Mouse (Mus musculus): ENCODE data around the gene Htr6. TPM values are rescaled to one million over a fixed set of nuclear protein-coding genes. Genes with fewer than 3 reads are reported as not detected.

The Htr6 gene
- total RNA-seq (2021) = not detected
- long read RNA-seq, experiment 1 = 0 reads
- long read RNA-seq, experiment 2 = 0 reads

DNA sequence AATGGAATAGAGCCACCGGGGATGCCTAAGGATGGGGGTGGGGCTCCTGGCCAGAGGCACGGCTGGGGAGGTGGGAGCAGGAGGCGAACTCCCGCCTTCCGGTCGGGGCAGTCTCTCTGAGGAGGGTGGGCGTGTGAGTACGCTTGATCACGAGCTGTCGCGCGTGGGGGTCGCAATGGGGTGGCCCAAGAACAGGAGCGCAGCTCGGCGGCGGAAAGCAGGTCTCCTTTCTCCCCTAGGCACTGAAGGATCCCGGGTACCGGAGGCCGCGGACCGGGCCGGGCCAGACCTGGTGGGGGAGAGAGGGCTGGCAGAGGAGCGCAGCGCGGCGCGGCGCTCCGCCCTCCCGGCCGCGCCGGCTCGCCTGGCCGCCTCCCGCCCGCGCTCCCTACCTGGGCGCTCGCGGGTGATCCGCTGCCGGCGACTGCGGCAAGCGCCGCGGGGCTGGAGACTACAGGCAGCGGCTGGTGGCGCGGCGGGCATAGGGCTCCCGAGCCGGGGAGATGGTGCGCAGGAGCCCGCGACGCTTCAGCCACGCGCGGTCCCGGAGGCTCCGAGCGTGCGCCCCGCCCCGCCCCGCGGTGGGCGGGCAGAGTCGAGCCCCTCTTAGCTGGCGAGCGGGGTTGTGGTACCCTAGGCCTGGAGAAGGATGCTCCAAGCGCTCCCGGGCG lies at the start of gene Htr6:
Htr6 (minus strand) TSS at position 530 of the 671 bp plus-strand sequence.
- intact Hi-C loops (cut with DNase I) = no loop called here
- no peak for DNase-seq

DNA sequence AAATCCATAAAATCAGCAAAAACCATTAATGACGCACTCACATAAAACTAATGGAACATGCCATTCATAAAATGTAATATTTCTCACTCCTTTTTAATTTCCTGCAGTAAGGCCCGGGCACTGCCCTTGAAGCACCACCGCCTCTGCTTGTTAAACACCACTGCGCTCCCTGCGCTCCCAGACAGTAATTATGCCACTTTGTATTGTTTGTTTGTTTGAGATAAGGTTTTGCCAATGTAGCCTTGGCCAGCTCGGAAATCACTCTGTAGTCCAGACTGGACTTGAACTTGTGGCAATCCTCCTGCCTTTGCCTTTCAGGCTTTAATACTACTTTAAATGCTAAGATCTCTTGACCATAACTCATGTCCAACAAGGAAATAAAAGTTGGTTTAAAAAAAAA lies 49.6 kb upstream of the Htr6 start:
- intact Hi-C loops (cut with DNase I) = no loop called here
- no peak for DNase-seq

- no peak for DNase-seq
- intact Hi-C loops (cut with DNase I) = no loop called here
These were observed 47.2 kb upstream of the Htr6 start for GRCm38 (mm10) chr4:139122557-139122956.

- DNase-seq = no peak
- intact Hi-C loops (cut with DNase I) = no loop called here
These were observed 45.6 kb upstream of the Htr6 start for GRCm38 (mm10) chr4:139120998-139121397.

GRCm38 (mm10) chr4:139120281-139120814 lies 45.0 kb upstream of the Htr6 start:
- DNase-seq = no peak
- intact Hi-C loops (cut with DNase I) = no loop called here

GRCm38 (mm10) chr4:139116356-139117063 lies 41.1 kb upstream of the Htr6 start:
- intact Hi-C loops (cut with DNase I) = no loop called here
- no peak for DNase-seq

DNA sequence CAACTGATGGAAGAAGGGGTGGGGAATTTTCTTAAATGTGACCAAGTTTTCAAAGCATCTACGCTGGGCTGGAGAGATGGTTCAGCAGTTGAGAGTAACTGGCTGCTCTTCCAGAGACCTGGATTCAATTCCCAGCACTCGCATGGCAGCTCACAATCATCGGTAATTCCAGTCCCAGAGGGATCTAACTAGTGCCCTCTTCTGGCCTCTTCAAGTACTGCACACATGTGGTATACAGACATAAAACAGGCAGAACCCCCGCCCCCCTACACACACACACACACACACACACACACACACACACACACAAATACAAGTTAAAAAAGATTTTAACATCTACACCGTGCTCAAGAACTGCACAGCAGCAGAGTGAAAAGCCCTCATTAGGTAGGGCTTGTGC lies 40.4 kb upstream of the Htr6 start:
- DNase-seq = no peak
- intact Hi-C loops (cut with DNase I) = no loop called here

GRCm38 (mm10) chr4:139112482-139112881 lies 37.1 kb upstream of the Htr6 start:
- DNase-seq = no peak
- intact Hi-C loops (cut with DNase I) = no loop called here

- intact Hi-C loops (cut with DNase I) = no loop called here
- no peak for DNase-seq
These were observed 36.1 kb upstream of the Htr6 start for GRCm38 (mm10) chr4:139111421-139111820.

- intact Hi-C loops (cut with DNase I) = no loop called here
- DNase-seq = no peak
These were observed 35.5 kb upstream of the Htr6 start for GRCm38 (mm10) chr4:139110858-139111257.

GRCm38 (mm10) chr4:139105453-139105852 lies 30.1 kb upstream of the Htr6 start:
- no peak for DNase-seq
- intact Hi-C loops (cut with DNase I) = no loop called here

DNA sequence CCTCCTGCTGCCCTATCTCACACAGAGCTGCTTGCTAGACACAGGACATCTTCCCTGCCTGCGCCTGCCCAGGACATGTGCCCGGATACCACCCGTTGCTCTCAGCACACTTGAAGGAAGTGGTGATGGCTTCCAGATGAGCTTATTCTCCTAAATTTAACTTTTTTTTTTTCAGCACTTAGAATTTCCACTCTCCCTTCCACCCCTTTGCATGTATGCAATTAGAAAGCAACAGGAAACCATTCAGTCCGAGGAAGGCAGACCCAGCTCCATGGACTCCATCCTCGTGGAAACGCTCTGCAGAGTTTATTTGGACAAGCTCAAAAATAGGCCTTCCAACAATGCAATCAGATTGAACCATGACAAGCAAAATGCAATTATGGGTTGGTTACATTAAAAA lies 26.2 kb upstream of the Htr6 start:
- DNase-seq = no peak
- intact Hi-C loops (cut with DNase I) = no loop called here

- intact Hi-C loops (cut with DNase I) = no loop called here
- no peak for DNase-seq
These were observed 25.0 kb upstream of the Htr6 start for GRCm38 (mm10) chr4:139100326-139100725.

GRCm38 (mm10) chr4:139096201-139096600 lies 20.8 kb upstream of the Htr6 start:
- intact Hi-C loops (cut with DNase I) = no loop called here

DNA sequence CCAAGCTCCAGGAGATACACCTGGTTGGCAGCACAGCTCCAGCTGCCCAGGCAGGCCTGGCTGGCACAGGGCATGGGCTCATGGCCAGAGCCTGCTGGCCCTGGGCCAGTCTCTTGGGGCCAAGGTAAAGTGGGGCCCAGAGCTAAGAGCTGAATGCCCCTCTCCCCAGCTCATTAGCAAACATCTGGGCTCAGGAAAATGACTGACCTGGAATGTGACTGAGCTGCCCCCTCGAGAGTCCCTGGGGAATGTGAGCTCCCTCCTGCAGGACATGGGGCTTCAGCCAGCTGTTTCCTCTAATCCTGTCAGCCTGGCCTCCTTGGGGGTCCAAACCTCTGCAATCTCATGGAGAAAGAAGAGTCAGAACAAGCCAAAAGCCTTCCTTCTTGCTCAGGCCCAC lies 20.0 kb upstream of the Htr6 start:
- intact Hi-C loops (cut with DNase I) = no loop called here
- DNase-seq = no peak

More at GRCm38 (mm10) chr4:139096201-139096600, 20.8 kb upstream of the Htr6 start:
- no peak for DNase-seq

GRCm38 (mm10) chr4:139093196-139093530 lies 17.8 kb upstream of the Htr6 start:
- no peak for DNase-seq
- intact Hi-C loops (cut with DNase I) = loop anchor here (5.0 kb wide), 1 partner anchor 99 kb away; the partner anchor contains the start of gene Capzb

DNA sequence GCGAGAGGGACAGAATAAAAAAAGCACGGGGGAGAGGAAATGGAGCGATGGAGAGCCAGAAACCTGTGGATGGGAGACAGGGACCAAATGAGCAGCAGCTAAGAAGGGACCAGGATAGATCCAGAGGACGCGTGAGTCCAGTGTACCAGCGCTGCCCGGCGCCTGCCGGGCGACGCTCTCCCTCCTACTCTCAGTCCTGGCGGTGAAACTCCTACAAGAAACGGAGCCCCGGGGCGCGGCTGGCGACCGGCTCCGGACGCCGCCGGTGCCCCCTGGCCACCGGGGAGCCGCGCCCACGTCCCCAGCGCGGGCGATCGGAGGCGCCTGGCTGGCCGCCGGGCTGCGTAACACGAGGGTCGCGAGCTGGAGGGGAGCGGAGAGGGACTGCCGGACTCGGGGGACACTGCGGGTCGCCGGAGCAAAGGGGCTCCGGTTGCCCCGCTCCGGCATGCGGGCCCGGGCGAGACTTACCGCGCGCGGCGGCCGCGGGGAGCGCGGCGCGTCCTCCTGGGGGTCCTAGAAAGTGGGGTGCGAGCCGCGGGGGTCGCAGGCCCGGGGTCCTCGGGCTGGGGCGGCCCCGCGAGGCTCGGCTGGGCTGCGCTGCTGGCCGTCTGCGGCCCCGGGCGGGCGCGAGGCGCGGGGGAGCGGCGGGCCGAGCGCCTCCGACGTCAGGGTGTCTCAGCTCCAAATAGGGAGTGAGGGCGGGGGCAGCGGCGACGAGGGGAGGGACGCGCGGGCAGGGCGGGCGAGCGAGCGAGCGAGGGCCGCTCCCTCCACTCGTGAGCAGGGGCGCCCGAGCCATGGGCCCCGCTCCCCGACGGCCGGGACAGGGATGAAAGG lies 17.2 kb upstream of the Htr6 start, which contains the start of gene Nbl1:
Nbl1 (minus strand) TSS at position 638 of the 840 bp plus-strand sequence.
- intact Hi-C loops (cut with DNase I) = loop anchor here (5.0 kb wide), 1 partner anchor 100 kb away; the partner anchor contains the start of gene Capzb
- peak; percentile 54 to 70 for DNase-seq

- intact Hi-C loops (cut with DNase I) = loop anchor here (5.0 kb wide), 1 partner anchor 101 kb away; the partner anchor contains the start of gene Capzb
- DNase-seq = no peak
These were observed 16.3 kb upstream of the Htr6 start for GRCm38 (mm10) chr4:139091478-139092355.

DNA sequence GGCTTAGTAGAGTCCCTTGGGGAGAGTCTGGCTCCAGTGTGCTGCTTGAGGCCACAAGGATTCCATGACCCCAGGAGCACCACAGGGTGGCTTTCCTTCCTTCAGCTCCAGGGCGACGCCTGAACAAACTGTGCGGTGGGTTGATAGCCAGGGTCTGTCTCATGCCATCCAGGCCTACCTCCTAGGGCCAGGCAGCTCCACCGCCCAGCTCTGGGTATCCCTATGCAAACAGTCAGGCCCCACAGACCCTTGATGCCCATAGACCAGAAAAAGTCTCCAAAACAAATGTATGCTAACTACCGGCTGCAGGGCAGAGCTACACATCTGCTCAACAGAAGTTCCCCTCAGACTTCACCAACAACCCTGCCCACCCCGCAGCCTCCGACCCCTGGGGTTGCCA lies 15.7 kb upstream of the Htr6 start:
- intact Hi-C loops (cut with DNase I) = loop anchor here (5.0 kb wide), 1 partner anchor 101 kb away; the partner anchor contains the start of gene Capzb
- no peak for DNase-seq
